ENCODE assay signal across 34 mouse cellular contexts in genomic region chr12:105806205-105806604, GRCm38 (mm10).
"Had no signal": no experiment of that assay in that cellular context is flagged by ENCODE, and none has a peak within 500 bp of the region (broad histone marks: within the 10 kb centered on the region; RNA-seq: fewer than 3 reads in every experiment).

No protein-coding gene starts in this region.

- H3K9me3 ChIP-seq: heart, embryonic 10.5 days; heart, embryonic 12.5 days; heart, embryonic 13.5 days; heart, embryonic 15.5 days; hindbrain, embryonic 10.5 days; hindbrain, embryonic 12.5 days; hindbrain, embryonic 13.5 days; hindbrain, embryonic 15.5 days; kidney, embryonic 15.5 days had no signal

- DNase-seq: heart, adult 2 months; heart, postnatal 10 days; heart, postnatal 14 days; heart, postnatal 36 days; heart, postnatal 4 days; kidney, adult 11 months; kidney, adult 18-20 months; kidney, adult 2 months; kidney, adult 8-10 months; kidney, adult 9 months; kidney, postnatal 10 days; kidney, postnatal 14 days; kidney, postnatal 25 days; kidney, postnatal 36 days; kidney, postnatal 4 days; layer of hippocampus, adult 9-11 months; layer of hippocampus, postnatal 36 days had no signal

- H3K27ac ChIP-seq: heart, adult 2 months; heart, embryonic 10.5 days; heart, embryonic 13.5 days; heart, embryonic 15.5 days; hindbrain, embryonic 10.5 days; hindbrain, embryonic 12.5 days; hindbrain, embryonic 13.5 days; hindbrain, embryonic 14.5 days; hindbrain, embryonic 15.5 days; hindbrain, postnatal 0 days; kidney, embryonic 15.5 days; kidney, postnatal 0 days; layer of hippocampus, adult 2 months; left cerebral cortex, adult 2 months had no signal

- H3K9ac ChIP-seq: heart, embryonic 12.5 days; heart, embryonic 13.5 days; heart, embryonic 15.5 days; hindbrain, embryonic 12.5 days; hindbrain, embryonic 13.5 days; hindbrain, embryonic 14.5 days; hindbrain, embryonic 15.5 days; kidney, embryonic 15.5 days had no signal

- H3K4me3 ChIP-seq: heart, adult 2 months; heart, embryonic 10.5 days; heart, embryonic 12.5 days; heart, embryonic 13.5 days; heart, embryonic 15.5 days; hindbrain, embryonic 10.5 days; hindbrain, embryonic 12.5 days; hindbrain, embryonic 13.5 days; hindbrain, embryonic 15.5 days; kidney, embryonic 15.5 days; layer of hippocampus, adult 2 months; left cerebral cortex, adult 2 months had no signal

- H3K27me3 ChIP-seq: heart, embryonic 12.5 days; heart, embryonic 13.5 days; heart, embryonic 15.5 days; hindbrain, embryonic 12.5 days; hindbrain, embryonic 13.5 days; hindbrain, embryonic 15.5 days; kidney, embryonic 15.5 days had no signal

- ATAC-seq: hindbrain, embryonic 16.5 days; hindbrain, postnatal 0 days; inflammation-experienced regulatory T-cells, adult 6 months had no signal

- H3K4me1 ChIP-seq: heart, embryonic 15.5 days; hindbrain, embryonic 10.5 days; hindbrain, embryonic 12.5 days; hindbrain, embryonic 13.5 days; hindbrain, embryonic 15.5 days; kidney, embryonic 15.5 days had no signal

- H3K4me2 ChIP-seq: heart, embryonic 11.5 days; heart, embryonic 12.5 days; heart, embryonic 13.5 days; heart, embryonic 15.5 days; hindbrain, embryonic 12.5 days; hindbrain, embryonic 13.5 days; hindbrain, embryonic 14.5 days; hindbrain, embryonic 15.5 days; kidney, embryonic 15.5 days had no signal
